Mouse (Mus musculus): Measurements from ENCODE around the gene Cmtm3.

DNA sequence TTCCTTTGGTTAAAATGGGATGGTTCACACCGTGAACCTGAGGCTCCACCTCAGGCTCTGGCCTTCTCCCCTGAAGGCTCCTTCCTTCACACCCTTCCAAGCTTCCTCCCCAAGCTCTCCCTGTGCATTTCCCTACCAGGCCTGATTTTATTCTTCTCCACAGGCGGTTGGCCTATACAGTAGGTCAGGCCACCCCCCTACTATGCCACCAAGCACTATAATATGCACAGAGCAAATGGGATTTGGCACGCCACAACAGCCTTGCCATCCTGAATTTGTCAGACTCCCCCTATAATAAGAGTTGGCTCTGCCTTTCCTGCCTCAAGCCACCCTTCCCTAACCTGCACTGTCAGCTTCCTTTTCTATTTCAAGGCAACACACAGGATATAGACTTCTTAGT lies 19.4 kb downstream of the Cmtm3 start:
- TF ChIP-seq POLR2A (IDR thresholded peaks at IDR 0.05; ENCODE audit: borderline replicate concordance, control insufficient read depth, low read depth, low read length) (no peak), CTCF (IDR thresholded peaks at IDR 0.05; ENCODE audit: control insufficient read depth, insufficient read depth, low read length) (no peak)

All from bone marrow, adult 2 months (tissue).